Mouse (Mus musculus) ZHBTc4 (cell line): ENCODE measurements around the gene Itga9.
"Not testable (repeated sequence)": the region's sequence is repeated elsewhere in the genome, so short reads cannot be mapped to it uniquely, and the experiment has no call there.

Experiments used
- DNase-seq: peaks from one replicate; pipeline ENCODE4 v3.0.0-alpha.2; 2011; ENCODE audit warnings: low read depth, low spot score

Gene Itga9

DNA sequence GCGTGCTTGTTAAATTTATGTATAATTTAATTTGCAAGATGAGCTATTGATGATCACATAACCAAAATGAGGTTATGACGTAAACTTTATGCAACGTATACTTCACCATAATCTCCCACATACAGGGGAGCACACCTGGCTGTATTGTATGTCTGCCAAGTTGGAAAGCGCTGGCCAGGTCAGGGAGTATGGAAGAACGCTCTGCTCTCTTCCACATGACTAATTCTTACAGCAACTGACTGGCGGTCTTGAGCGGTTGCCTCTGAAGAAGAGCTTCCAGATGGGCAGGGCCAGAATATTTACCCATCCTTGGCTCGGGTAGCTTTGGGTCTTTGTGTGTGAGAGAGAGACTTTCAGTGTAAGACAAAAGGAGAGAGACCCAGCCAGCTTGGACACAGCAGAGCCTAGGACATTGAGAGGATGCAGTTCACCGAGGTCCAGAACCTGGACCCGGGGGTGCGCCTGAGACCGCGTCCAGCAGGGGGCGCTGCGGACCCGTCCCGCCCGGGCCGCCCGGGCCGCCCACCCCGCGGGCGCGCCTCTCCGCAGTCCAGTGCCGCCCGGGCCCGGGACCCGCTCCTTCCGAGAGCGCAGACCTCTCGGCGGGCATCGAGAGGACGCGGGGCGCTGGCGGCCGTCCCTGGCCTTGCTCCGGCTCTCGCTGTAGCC lies at the start of gene Itga9:
Itga9 (plus strand) TSS at position 543 of the 669 bp plus-strand sequence.
- DNase-seq: peak; percentile 74

- no peak for DNase-seq
These were observed 49.3 kb upstream of the Itga9 start for GRCm38 (mm10) chr9:118556951-118557780.

DNA sequence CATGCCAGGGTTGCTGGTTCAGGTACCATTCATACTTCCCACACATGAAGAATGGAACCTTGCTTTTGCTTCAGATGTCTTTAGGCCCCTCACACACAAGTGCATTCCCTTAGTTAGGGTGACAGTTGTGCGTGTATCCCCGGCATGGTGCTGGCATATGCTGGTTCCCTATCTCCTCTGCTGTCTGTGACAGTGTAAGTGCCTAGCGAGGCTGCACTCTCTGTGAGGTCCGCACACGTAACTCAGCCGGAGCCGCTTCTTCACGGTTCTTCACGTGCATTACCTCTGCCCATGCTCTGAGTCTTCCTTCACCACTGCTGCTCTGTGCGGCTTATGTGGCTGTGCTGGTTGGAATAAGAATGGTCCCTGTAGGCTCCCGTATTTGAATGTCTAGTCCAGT lies 43.1 kb upstream of the Itga9 start:
- no peak for DNase-seq

DNA sequence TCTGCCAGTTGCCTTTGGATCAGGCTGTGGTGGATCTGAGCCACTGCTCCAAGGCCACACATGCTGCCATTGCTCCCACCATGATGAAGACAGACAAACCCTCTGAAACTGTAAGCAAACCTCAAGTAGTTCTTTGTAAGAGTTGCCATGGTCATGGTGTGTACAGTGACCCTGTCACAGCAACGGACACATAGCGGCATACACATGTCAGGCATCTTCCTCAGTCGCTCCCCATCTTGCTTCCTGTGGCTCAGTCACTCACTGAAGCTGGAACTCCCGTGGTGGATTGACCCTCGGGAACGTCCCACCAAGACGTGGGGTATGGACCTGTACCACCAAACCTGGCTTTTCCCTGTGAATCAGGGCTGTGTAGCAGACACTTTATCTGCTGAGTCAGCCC lies 42.6 kb upstream of the Itga9 start:
- no peak for DNase-seq

GRCm38 (mm10) chr9:118564696-118565095 lies 41.8 kb upstream of the Itga9 start:
- no peak for DNase-seq

DNA sequence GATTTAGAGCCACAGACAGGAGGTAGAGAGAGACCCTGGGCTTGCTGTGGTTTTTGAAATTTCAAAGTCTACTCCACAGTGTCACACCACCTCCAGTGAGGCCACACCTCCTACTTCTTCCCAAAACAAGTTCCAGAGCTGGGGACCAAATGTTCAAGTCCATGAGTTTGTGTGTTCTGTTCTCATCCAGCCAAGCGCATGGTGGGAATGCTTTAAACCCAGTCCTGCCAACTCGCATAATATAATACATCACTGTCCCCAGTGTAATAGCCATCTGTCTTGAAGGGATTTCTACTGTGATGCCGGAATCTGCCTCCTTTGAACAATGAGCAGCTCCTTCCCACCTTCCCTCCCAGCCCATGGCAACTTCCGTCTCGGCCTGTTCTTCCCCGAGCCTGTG lies 37.2 kb upstream of the Itga9 start:
- no peak for DNase-seq

GRCm38 (mm10) chr9:118570865-118571264 lies 35.6 kb upstream of the Itga9 start:
- DNase-seq: no peak

DNA sequence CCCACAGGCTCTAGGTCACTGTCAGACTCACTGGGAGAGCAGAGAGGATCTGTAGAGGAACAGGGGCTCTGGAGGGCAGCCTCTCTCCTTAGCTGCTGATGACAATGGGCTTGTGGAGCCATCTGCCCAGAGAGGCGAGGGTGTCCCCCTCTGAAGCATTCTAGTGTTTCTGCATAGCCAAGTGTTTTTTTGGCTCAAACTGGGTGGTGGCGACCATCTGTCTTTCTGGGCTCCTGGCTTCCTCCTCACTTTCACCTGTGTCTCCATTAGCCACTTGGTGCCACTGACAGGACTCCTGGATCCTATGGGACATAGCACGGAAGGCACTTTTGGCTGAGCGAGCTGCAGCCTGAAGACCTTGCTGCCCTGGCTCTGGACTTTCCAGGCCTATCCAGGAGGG lies 34.8 kb upstream of the Itga9 start:
- DNase-seq: no peak

GRCm38 (mm10) chr9:118574911-118575310 lies 31.6 kb upstream of the Itga9 start:
- no peak for DNase-seq

- no peak for DNase-seq
These were observed 26.1 kb upstream of the Itga9 start for GRCm38 (mm10) chr9:118580371-118580770.

DNA sequence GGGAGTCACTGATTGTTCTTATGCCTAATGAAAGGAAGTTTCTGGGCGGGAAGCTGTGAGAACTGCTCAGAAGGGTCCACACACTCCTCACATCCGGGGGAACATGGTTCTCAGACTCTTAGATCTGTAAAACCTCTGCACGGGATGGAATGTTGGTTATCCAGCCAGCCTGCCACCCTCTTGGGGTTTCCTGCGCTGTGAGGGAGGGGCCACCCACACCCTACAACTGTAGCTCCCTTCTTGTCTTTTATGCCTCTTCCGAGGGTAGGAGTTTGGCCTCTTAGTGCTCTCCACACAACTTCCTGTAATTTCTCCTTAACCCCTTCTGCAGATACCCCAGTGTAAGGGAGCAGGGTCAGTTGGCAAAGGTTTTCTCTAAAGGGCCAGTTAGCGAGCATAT lies 23.7 kb upstream of the Itga9 start:
- DNase-seq: no peak

DNA sequence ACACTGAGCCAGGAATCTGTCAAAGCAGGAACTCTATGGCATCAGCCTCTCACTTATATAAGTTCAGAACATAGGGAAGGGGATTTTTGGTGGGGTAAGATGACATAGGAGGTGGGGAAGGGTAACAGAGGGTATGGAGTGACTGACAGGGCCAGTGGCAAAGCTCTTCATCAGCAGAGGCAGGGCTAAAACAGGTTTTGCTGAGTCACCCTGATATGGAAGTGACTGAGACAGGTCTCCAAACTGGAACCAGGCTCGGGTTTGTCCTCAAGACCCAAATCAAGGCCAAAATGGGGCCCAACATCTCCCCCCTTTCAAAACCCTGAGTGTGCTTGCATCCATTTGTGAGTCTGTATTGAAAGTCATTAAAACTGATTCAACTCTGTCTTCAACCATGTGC lies 21.7 kb upstream of the Itga9 start:
- DNase-seq: no peak

DNA sequence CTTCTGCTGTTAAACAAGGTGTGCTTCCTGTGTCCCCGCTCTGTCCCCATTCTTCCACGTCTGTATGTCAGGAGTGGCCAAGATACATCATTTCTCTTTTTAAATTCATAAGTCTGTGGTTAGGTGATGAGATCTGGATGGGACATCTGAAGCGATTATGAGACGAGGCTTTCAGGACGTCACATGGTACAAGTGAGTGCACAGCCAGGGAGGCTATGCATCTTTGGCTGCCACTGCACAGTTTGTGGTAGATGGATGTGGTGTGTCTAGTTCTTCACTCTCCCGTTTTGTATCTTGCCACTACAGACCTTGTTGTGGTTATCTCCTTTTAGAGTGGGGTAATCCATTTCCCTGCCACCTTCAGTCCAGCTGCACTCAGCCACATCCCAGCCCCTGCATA lies 20.5 kb upstream of the Itga9 start:
- DNase-seq: no peak

DNA sequence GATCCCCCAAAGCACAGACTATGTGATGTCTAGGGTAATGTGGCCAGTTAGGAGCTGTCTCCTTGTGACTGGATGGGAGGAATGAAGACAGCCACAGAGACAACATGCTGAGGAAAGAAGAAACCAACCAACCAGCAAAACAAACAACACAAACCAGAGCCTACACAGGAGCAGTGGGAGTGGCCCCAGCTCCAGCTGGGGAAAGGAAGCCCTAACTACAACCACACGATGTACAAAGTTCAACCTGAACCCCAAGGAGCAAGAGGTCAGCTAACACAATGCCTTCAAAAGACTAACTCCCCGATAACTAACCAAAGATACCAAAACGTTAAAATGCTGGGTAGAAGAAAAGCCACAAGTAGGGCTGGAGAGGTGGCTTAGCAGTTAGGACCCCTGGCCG lies 19.4 kb upstream of the Itga9 start:
- no peak for DNase-seq

DNA sequence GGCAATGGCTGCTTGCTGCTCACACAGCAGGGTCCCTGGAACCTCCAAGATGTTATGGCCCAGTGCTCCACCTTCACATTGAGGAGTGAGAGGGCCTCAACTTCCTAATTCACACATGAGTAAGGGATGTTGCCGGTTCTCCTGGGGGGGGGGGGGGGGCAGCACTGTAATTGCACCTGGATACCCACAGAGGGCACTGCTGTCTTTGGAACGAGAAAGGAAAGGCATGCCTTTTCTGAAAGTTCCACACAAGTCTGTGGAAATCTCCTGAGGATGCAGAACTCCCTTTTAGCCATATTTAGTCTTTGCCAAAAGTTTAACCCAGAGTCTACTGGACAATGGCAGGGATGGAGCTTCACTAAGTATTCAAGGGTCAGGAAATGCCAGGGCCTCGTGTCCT lies 17.2 kb upstream of the Itga9 start:
- DNase-seq: peak; percentile 46

DNA sequence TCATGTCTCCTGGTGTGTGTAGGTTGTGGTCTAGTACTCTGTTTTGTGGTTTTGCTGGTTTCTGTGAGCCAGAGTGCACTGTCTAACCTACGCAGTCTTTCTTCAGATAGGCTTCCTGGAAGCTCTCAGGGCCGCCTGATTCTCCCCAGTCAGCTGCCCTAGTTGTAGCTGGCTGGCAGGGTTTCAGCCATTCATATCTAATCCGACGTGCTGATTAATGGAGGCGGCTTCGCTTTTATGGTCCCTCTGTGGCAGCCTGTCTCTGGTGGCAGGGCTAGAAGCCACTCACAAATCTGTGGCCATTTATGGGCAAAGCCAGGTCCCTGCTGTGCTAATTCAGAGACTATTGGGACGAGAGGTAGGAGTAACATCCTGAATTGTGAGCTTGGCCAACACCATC lies 16.3 kb upstream of the Itga9 start:
- DNase-seq: no peak

- no peak for DNase-seq
These were observed 14.9 kb upstream of the Itga9 start for GRCm38 (mm10) chr9:118591633-118592032.

GRCm38 (mm10) chr9:118592585-118593249 lies 13.8 kb upstream of the Itga9 start:
- DNase-seq: peak; percentile 83

DNA sequence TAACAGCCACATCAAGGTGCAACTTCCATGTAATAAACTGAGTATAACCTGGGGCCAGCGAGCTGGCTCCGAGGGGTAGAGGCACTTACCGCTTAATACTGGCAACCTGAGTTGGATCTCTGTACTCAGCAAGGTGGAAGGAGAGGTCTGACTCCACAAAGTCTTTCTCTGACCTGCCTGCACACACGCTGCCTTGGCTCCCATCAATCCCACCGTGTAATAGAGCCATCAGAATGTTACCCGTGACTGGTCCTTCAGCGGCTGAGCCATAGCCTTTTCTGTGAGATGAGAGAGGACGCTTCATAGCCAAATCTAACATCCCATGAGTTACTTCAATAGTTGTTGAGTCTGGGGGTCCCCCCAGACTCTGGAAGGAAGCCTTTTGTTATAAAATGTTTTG lies 13.0 kb upstream of the Itga9 start:
- DNase-seq: no peak

DNA sequence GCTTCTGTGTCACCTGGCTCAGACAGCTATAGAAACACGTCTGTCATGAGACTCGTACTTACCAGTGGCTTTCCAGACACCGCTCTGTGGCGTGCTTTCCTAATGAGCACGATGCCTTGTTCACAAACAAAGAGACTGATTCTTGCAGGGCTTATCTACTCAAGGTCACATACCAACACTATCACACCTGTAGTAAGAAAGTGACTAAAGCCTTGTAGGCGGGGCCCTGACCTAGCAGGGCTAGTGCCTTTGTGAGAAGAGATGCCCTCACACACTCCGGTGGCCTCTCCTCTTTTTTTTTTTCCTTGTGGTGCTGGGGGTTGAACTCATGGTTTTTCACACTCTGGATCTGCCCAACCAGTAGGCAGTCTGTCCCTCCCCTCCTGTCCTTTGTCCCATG lies 9.7 kb upstream of the Itga9 start:
- DNase-seq: peak; percentile 42

DNA sequence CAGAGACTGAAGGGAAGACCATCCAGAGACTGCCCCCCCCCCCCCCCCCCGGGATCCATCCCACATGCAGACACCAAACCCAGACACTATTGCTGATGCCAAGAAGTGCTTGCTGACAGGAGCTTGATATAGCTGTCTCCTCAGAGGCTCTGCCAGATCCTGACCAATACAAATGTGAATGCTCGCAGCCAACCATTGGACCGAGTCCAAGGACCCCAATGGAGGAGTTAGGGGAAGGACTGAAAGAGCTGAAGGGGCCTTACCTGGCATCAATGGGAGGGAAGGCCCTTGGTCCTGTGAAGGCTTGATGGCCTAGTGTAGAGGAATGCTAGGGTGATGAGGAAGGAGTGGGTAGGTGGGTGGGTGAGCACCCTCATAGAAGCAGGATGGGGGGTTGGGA lies 6.1 kb upstream of the Itga9 start:
- DNase-seq: not testable (repeated sequence)

DNA sequence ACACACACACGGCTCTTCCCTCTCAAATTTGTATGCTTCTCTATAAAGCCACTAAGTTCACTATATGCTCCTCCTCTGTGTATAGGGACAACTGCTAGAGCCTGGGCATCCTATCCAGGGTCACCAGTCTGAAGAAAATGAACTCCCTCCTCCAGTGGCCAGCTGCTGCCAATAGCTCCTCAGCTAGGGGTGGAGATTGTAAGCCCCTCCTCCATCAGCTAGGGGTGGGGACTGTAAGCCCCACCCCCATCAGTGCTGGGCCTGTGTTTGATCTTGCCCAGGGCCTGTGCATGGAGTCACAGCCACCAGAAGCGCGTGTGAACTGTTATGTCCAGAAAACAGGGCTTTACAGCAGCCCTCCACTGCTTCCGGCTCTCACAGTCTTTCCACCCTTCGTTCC lies 3.9 kb upstream of the Itga9 start:
- DNase-seq: peak; percentile 85
